Mouse (Mus musculus) liver, embryonic 16.5 days (tissue): ENCODE results near the gene Col8a1. TPM values are rescaled to one million over a fixed set of nuclear protein-coding genes. Genes with fewer than 3 reads are reported as not detected.

Source experiments
- ATAC-seq: fragments of 200-750 bp; cut with Nextera tagmentation; 2 replicates; pipeline ENCODE4 v1.8.0; 2017; ENCODE audit warnings: low read depth, mild to moderate bottlenecking, moderate number of reproducible peaks, moderate library complexity
- H3K27ac ChIP-seq: fragments of 300-500 bp; sonication (generic); 2 replicates; pipeline ENCODE4 v1.5.1; 2014; ENCODE audit warnings: mild to moderate bottlenecking, low read length
- H3K27me3 ChIP-seq: fragments of 300-500 bp; sonication (generic); 2 replicates; pipeline ENCODE4 v1.6.1; 2014; ENCODE audit warnings: low read depth, low read length, mixed read lengths; ENCODE audit not compliant: control insufficient read depth, insufficient read depth
- H3K36me3 ChIP-seq: fragments of 300-500 bp; sonication (generic); 2 replicates; pipeline ENCODE4 v1.6.1; 2014; ENCODE audit warnings: mild to moderate bottlenecking; ENCODE audit not compliant: control insufficient read depth, insufficient read depth
- H3K4me1 ChIP-seq: fragments of 300-500 bp; sonication (generic); 2 replicates; pipeline ENCODE4 v1.6.1; 2014; ENCODE audit warnings: low read depth, low read length, mixed read lengths; ENCODE audit not compliant: control insufficient read depth
- H3K4me2 ChIP-seq: fragments of 300-500 bp; sonication (generic); 2 replicates; pipeline ENCODE4 v1.6.1; 2014; ENCODE audit warnings: low read depth, low read length, mixed read lengths
- H3K4me3 ChIP-seq: fragments of 300-500 bp; sonication (generic); 2 replicates; pipeline ENCODE4 v1.5.1; 2014; ENCODE audit warnings: low read depth, mild to moderate bottlenecking, low read length
- H3K9ac ChIP-seq: fragments of 300-500 bp; sonication (generic); 2 replicates; pipeline ENCODE4 v1.6.1; 2014; ENCODE audit warnings: low read depth, low read length
- H3K9me3 ChIP-seq: fragments of 300-500 bp; sonication (generic); replicated peaks from 2 replicates; pipeline ENCODE4 v1.6.1; 2016; ENCODE audit warnings: low read length; ENCODE audit not compliant: control insufficient read depth
- WGBS: fragments of 180-500 bp; shearing (Covaris S2); extraction: QIAGEN DNeasy Blood & Tissue Kit; methylation state at CpG from one replicate; pipeline ENCODE4 v1.1.7; 2014; ENCODE audit not compliant: insufficient replicate concordance; 5-methylcytosine and 5-hydroxymethylcytosine counted together
- polyA plus RNA-seq: library from polyadenylated mRNA; unstranded; fragments of >200 nt; fragmentation: Nextera tagmentation; extraction: Ambion mirVana; gene quantifications from 2 replicates; pipeline ENCODE4 v1.2.1, GENCODE M21; 2015

Col8a1 gene
- polyA plus RNA-seq, 1 experiment from 2014 or later = 0.33 TPM

DNA sequence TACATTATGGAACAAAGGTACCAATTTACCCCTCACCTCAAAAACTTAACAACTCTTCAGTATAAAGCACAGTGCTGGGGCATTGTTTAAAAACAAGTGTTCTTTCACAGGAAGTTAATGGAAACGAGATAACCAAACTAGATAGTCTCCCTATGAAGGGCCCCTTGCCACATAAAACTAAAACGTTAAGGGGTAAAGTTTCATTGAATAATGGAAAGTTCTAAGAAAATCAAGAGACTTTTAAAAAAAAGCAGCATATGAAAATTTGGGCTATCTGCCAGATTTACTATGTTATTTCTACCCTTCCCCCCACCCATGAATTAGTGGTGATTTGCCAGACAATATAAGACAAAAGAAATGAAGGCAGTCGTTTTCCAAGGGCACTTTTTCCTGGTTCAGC is 169.3 kb downstream of the Col8a1 start:
- Histone ChIP-seq H3K9me3 (no peaks in the 10 kb centered on the region), H3K9ac (no peak overlapping the region), H3K27ac (no peak overlapping the region), H3K4me2 (no peak overlapping the region), H3K4me1 (no peaks in the 10 kb centered on the region; the same call in 1 of the 2 replicates), H3K4me3 (no peak overlapping the region), H3K27me3 (no peaks in the 10 kb centered on the region), H3K36me3 (no peaks in the 10 kb centered on the region)
- WGBS = 11% methylated on average over 3 of the region's 3 CpGs
- no peak for ATAC-seq

DNA sequence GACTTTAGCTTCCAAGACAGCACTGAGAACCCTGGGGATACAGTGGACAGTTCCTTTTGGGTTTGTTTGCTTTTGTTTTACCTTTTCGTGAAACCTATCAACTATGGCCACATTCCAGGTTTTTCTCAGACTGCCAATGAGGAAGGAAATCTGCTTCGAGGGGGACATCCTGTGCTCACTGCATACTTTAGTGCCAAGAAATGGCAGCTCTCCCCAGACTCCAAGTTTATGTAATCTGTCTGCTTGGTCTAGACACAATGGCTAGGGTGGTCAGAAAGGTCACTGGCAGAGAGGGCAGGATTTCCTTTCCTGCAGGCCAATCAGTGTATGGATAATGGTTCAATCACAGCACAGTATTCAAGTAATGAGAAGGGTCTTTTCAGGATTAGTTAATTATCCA is 172.5 kb downstream of the Col8a1 start:
- no peak for ATAC-seq
- 36% methylated on average over 2 of the region's 2 CpGs for WGBS
- Histone ChIP-seq H3K4me1 (no peaks in the 10 kb centered on the region; the same call in 1 of the 2 replicates), H3K36me3 (no peaks in the 10 kb centered on the region), H3K9ac (no peak overlapping the region), H3K4me3 (no peak overlapping the region), H3K27ac (no peak overlapping the region), H3K27me3 (no peaks in the 10 kb centered on the region), H3K4me2 (no peak overlapping the region), H3K9me3 (no peaks in the 10 kb centered on the region)

DNA sequence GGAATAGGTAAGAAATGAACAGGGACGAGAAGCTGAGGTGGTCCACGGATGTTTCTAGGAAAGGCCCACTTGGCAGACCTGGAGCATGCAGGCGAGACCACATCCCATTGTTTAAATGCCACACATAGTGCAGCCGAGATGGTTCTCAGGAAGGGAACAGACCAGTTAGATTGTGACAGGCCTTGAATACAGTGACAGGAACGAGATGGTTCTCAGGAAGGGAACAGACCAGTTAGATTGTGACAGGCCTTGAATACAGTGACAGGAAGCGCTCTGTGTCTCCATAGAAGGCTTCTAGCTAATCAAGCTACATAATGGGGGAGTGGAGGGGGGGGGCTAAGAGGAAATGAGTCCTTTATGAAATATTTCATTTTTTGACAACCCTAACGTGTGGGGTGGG is 174.5 kb downstream of the Col8a1 start:
- Histone ChIP-seq H3K4me1 (no peaks in the 10 kb centered on the region), H3K4me3 (no peak overlapping the region), H3K9me3 (no peaks in the 10 kb centered on the region), H3K36me3 (no peaks in the 10 kb centered on the region), H3K9ac (no peak overlapping the region), H3K4me2 (no peak overlapping the region), H3K27ac (no peak overlapping the region), H3K27me3 (no peaks in the 10 kb centered on the region)
- ATAC-seq = peak; percentile 39; the same call in 1 of the 2 replicates
- WGBS = 39% methylated on average over 7 of the region's 7 CpGs

DNA sequence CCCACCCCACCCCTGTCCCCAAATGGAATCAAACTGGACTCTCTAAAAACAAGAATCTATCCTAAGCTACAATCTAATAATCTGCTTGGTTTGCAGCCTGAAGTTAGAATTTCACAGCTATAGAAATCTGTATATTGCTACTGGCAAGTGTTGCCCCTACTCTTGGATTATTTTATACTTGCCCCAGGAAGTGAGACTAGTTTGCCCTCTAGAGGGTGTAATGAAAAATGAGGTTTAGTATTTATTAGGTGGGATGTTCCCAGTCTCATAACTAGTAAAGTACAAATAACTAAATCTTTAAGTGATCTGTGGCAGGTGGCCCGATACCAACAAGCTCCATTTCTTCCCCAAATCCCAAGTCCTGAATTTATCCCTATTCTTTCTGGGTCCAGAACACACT is 177.0 kb downstream of the Col8a1 start:
- 77% methylated on average over 1 of the region's 1 CpGs for WGBS
- no peaks in the 10 kb centered on the region for H3K27me3 ChIP-seq
- no peak for ATAC-seq

DNA sequence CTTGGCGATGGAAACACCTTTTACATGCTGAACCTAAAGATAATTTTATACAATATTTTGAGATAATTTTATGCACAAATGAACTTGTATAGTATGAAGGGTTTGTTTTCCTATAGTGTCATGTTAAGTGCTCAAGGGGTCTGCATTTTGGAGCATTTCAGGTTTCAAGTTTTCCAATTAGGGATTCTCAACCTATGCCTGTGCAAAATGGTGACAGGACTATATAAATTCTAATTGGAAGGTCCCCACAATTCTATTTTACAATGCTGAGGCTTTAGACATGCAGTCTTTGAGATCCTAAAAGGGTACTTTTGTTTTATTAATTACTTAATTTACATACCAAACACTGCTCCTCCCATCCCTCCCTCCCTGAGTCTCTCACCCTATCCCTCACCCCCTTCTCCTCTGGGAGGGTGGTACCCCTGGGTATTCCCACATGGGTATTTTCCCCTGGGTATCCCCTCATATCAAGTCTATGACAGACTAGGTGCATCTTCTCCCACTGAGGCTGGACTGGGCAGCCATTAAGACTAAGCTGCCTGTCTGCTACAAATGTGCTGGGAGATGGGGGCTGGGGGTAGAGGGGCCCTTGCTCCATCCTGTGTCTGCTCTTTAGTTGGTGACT is 178.7 kb downstream of the Col8a1 start:
- no peak for ATAC-seq
- H3K9me3 ChIP-seq = no peaks in the 10 kb centered on the region
- 65% methylated on average over 1 of the region's 1 CpGs for WGBS
- no peak overlapping the region for H3K4me2 ChIP-seq
- no peak overlapping the region for H3K27ac ChIP-seq
- H3K9ac ChIP-seq = no peak overlapping the region
- H3K4me1 ChIP-seq = no peaks in the 10 kb centered on the region
- H3K36me3 ChIP-seq = no peaks in the 10 kb centered on the region
- no peak overlapping the region for H3K4me3 ChIP-seq
- H3K27me3 ChIP-seq = no peaks in the 10 kb centered on the region

More for the DNA sequence above, 177.0 kb downstream of the Col8a1 start:
- no peak overlapping the region for H3K4me2 ChIP-seq
- no peaks in the 10 kb centered on the region for H3K36me3 ChIP-seq
- H3K9me3 ChIP-seq = no peaks in the 10 kb centered on the region
- no peak overlapping the region for H3K4me3 ChIP-seq
- H3K9ac ChIP-seq = no peak overlapping the region
- no peaks in the 10 kb centered on the region for H3K4me1 ChIP-seq
- no peak overlapping the region for H3K27ac ChIP-seq

Other genes starting within 250 kb of the Col8a1 start
- 18.6 and 19.1 TPM in 2 replicates for gene Cmss1, start 147.9 kb downstream of the Col8a1 start, polyA plus RNA-seq